Mouse (Mus musculus) cerebellum, adult 11 months (tissue): ENCODE measurements around the gene Cysrt1.
A peak's percentile ranks its signal among the peaks of the same experiment; 100 is the strongest.
"Not testable (repeated sequence)": the region's sequence is repeated elsewhere in the genome, so short reads cannot be mapped to it uniquely, and the experiment has no call there.

ENCODE experiments used
- DNase-seq: peaks from one replicate; pipeline ENCODE4 v3.0.0; 2022

Gene Cysrt1

DNA sequence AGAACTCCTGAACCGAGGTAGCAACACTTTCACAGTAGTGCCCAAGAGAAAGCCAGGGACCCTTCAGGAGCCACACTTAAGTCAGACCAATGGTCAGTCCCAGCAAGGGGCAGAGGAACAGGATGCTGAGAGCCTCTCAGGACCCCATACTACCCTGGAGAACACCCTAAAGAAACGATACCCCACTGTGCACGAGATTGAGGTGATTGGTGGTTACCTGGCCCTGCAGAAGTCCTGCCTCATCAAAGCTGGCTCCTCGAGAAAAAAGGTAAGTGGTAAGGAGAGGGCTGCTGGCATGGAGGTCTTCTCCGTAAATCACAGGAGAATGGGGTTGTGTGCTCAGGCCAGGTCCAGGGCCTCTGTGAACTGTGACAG lies 22.0 kb upstream of the Cysrt1 start:
- peak; percentile 45 for DNase-seq

DNA sequence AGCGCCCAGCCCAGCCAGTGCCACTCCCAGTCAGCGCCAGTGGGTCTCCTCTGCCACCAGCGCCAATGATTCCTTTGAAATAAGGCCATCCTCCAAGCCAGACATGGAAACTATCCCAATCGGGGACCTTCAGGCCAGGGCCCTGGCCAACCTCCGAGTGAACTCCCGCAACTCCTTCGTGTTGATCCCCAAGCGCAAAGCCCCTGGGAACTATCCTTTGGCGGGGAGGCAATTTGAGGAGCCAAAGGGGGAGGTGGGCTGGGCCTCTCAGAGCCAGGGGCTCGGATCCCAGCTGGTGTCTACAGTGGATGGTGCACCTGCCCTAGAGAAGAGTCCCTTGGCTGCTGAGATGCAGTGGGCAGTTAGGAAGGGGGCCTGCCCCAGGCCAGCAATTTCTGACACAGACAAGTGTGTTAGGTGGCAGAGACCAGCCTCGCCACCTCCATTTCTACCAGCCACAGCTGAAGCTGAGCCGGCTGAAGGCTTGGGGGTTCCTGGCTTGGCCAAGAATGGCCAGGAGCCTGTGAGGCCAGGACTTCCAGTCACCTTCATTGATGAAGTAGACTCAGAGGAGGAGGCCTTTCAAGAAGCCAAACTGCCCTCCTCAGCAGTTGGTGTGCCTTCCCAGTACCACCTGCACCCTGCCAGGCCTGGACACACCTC lies 21.5 kb upstream of the Cysrt1 start:
- DNase-seq: peak; percentile 44

DNA sequence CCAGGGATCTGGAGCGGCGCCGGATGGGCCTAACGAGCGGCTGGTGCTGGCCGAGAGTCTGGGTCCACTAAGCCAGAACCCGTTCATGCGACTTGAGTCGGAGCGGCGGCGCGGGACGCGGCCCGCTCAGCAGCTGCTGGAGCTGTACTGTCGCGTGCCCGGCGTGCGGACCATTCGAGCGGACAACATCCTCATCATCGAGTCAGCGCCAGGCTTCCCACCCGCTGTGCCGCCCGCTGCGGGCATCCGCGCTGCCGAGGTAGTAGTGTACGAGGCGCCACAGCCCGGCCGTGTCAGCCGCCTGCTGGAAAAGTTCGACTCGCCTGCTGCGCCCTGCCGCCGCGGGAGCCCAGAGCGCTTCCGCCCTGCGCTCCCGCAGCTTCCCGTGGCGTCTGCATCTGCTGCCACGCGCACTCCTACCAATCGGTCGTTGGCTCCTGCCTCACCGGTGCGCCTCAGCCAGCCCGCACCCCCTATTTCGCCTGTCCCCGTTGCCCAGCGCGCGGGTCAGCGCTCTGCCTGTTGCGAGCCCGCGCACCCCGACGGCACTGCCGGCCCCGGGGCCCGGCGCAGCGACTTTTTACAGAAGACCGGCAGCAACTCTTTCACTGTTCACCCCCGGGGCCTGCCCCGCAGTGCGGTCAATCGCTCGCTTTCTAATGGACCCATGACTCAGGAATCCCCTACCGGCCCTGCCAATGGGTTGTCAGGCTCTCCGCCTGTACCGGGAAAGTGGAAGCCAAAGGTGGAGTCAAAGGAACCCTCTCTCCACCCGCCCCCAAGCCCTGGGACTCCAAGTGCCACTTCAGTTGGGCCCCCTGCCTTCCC lies 20.8 kb upstream of the Cysrt1 start:
- peak; percentile 81 for DNase-seq

DNA sequence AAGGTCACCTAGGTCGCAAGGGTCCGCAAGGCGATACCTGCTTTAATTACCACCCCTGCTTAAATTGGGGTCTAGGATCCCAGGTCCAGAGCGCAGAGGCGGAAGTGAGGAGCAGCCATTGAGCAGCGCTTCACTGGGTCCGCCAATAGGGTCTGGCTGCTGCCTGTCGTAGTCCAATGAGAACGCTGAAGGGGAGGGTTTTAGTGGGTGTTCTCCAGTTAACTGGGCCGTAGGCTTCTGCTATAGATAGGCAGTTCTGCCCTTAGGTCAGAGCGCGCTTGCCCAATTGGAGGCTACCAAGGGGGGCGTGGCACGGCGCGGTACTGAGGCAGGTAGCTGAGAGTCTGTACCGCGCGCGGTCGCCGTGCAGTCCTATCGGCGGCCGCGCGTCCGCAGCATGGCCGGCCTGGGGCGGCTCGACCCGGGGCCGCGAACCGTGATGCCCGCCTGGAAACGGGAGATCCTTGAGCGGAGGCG lies 20.1 kb upstream of the Cysrt1 start, which contains the start of gene Tprn:
TSS of gene Tprn (plus strand) at position 328 of the 477 bp plus-strand sequence.
- peak; percentile 95 for DNase-seq

DNA sequence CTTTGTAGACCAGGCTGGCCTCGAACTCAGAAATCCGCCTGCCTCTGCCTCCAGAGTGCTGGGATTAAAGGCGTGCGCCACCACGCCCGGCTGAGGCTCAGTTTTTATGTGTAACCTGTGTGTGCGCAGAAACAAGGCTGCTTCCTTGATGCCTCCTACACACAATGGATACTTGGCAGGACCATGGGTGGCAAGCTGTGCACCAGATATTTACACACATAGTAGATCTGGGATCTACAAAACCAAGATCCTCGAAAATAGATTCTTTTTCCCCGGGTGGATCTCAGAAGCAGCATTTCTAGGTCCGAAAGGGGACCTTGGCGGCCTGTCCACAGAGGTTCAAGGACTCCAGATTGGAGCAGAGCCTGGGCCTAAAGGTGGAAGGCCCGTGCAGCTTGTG lies 19.6 kb upstream of the Cysrt1 start:
- DNase-seq: no peak

DNA sequence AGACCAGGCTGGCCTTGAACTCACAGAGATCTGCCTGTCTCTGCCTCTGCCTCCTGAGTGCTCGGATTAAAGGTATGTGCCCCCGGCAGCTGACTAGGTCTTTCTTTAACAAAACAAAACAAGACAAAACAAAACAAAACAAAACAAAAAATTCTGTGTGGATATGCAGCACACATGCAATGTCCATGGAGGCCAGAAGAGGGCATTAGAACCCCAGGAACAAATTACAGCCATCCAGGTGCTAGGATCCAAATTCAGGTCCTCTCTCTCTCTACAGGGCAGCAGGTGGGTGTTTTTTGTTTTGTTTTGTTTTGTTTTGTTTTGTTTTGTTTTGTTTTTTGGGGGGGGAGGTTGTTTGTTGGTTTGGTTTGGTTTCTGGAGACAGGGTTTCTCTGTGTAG lies 16.6 kb upstream of the Cysrt1 start:
- no peak for DNase-seq

DNA sequence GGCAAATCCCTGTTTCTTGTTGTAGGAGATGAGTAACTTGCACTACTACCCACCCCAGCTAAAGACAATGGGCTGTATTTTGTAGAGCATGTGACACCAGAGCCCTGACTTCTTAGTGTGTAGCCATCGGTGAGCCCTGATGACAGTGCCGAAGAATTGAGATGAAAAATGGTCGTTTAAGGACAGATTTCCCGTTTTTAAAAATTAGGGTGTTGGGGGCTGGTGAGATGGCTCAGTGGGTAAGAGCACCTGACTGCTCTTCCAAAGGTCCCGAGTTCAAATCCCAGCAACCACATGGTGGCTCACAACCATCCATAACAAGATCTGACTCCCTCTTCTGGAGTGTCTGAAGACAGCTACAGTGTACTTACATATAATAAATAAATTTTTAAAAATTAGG lies 15.0 kb upstream of the Cysrt1 start:
- DNase-seq: not testable (repeated sequence)

DNA sequence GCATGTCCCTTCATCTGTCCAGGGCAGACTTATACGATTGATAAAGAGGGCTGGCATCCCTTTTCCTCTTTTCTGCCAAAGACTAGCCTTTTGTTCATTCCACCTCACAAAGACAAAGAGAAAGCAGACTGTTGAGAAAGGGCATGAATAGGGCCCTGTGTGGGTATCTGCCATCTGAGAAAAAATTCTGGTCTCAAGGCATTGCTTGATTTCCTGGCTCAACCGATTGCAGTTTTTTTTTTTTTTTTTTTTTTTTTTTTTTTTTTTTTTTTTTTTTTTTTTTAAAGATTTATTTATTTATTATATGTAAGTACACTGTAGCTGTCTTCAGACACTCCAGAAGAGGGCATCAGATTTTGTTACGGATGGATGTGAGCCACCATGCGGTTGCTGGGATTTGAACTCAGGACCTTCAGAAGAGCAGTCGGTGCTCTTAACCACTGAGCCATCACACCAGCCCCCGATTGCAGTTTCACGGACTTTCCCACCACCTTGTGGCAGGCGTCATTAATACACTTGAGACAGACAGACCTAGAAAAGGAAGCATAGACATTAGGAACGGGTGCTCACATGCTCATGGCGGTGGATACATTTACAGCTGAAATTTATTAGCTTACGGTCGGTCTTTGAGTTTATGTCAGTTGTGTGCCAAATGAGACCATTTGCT lies 14.3 kb upstream of the Cysrt1 start:
- not testable (repeated sequence) for DNase-seq

DNA sequence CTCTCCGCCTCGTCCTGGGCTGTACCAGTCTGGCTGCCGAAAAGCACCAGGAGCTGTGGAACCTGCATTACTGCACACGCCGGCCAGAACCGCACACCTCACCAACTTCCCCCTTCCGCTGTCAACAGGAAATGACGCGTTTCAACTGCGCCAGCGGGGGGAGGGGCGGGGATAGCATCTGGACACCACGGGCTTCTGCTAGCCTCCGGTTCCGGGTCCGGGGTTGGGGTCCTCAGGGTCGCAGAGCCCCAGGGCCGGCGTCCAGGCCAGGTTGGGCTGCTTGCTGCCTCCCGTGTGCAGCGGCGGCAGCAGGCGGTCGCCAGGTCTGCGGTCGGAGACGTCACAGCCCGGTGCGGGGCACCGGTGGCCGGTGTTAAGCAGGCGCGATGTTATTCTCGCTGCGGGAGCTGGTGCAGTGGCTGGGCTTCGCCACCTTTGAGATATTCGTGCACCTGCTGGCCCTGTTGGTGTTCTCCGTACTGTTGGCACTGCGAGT lies 13.1 kb upstream of the Cysrt1 start, which contains the start of gene Tmem203:
TSS of gene Tmem203 (plus strand) at position 156 of the 496 bp plus-strand sequence.
- DNase-seq: peak; percentile 77

DNA sequence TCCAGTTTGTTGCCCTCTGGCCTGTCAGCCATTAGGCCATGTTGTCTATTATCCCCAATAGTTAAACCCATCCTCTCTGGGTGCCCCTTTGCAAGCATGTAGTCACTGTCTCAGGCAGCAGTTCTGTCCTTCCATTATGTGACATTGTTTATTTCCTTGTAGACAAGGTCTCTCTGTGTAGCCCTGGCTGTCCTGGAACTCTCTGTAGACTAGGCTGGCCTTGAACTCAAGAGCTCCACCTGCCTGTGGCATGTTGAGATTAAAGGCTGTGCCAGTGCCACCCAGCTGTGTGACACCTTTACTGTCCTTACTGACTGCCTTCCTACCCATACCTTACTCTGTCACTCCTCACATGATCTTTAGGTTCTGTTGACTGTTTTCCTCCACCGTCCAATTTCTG lies 10.1 kb upstream of the Cysrt1 start:
- no peak for DNase-seq

DNA sequence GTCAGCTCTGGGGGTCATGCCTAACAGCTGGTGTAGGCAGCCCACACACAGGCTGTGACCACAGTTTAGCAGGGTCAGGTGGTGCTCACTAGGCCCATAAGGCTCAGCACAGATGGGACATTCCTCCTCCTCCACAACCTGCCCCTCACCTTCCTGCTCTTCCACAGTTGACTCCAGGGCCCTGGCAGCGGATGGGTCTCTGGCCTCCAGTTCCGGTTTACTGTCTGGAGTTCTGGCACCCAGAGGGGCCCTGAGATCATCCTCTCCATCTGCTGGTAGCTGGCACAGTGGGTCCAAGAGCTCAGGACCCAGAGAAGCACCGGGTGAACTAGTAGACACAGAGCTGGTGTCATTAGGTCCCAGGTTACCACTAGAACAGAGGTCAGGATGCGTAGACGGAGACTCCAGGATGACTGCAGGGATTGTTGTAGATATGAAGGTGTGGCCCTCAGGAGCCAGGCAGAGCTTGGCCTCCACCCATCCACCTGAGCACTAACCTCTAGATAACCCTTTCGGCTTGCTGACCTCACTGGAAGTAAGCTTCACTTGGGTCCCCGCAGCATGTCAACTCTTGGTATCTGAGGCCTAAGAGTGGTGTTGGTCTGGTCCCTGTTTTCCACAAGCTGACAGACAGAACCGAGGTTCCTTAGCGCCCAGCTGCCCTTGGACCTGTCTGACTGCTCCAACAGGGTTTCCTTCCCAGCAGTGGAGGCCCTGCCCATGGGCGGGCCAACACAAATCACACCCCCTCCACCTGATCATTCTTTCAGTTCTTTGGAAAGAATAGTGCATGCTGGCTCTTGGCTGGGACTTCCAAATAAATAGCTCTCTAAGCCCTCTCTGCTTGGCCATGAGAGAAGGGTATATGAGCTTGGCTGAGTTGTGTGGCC lies 4.2 kb upstream of the Cysrt1 start, which contains the start of gene AL732309.1:
TSS of gene AL732309.1 (minus strand) at position 681 of the 890 bp plus-strand sequence.
- DNase-seq: no peak

DNA sequence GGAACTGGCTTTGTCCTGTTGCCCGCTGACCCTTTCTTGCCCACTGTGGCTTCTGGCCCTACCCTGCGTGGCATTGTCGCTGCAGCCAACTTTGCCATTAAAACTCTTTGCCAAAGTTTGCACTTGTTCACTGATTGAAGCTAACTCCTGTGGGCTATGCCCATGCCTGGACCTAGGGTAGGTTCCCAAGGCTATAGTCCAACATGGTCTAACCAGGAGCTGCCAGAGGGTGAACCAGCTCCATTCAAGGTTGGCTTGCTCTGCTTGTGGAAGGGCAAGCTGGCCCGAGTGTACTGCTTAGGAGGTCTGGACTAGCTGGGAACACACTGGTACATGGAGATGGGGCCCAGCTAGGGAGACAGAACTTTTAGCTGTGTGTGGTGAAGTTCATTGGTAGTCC lies 1.9 kb upstream of the Cysrt1 start:
- no peak for DNase-seq

DNA sequence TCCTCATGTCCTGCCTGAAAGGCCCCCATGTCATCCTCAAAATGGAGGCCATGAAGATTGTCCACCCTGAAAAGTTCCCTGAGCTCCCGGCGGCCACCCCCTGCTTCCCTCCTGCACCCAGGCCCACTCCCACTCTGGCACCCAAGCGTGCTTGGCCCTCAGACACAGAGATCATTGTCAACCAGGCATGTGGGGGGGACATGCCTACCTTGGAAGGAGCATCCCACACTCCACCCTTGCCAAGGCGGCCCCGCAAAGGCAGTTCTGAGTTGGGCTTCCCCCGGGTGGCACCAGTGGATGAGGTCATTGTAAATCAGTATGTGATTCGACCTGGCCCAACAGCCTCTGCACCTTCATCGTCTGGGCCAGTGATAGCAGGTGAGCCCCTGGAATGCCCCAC lies 1.1 kb upstream of the Cysrt1 start:
- DNase-seq: no peak

DNA sequence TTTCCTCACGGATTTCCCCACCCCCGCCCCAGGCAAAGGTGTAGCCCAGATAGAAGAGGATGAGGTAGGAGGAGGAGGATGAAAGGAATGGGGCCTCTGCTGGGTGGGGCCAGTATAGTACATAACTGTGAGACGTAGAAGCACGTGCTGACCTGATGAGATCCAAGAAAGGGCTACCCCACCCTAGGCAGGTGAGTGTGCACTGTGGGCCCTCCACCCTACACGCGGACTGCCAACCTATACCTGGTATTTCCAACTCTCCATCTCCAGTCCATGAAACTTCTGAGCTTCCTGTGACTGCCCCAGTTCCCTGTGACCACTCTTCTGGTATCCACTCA lies 845 bp downstream of the Cysrt1 start:
- no peak for DNase-seq

DNA sequence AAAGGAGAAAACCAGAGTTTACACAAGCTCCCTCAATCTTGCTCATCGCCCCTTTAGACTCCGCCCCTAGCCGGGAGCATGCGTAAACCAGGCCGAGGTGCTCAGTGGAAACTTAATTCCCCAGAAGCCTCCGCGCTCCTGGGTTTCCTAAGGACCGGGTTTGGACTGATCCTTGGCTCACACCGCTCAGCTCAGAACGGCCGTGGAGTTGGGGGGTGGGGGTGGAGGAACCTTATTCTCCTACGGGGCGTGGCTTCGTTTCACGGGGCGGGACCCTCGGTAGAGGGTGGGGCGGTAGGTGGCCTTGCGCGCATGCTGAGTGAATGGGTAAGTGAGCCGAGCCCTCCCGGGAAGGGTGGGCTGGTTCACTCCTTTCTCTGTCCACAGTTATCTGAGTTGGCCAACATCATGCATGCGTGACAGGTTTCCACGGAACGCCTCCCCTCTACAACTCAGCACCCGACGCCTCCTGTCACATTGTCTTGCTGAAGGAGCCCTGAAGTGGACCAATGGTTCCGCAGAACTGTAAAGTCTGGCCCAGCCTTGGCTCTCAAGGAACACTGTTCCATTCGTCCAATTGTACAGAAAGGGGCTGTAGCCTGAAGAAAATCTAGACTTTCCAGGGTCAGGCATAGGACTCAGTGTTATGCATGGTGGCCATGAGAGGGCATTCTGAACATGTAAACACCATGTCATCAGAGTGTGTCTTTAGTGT lies 1.4 kb downstream of the Cysrt1 start:
- peak; percentile 65 for DNase-seq

DNA sequence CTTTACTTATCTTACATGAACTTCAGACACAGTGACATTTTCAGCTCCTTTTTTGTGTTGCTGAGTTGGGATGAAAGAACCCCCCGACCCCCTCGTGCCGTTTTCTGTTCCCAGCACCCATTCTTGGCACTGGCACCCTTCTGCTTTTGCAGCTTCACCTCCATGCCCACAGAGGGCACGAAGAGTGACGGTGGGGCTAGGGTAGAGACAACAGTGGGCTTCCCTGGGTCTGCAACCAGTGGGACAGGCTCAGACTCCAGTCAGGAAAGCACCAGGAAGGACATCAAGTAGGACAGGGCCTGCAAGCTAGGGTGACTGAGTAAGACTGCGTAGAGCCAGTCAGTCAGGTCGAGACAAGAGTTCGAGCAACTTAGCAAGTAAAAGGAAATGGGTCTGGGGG lies 1.9 kb downstream of the Cysrt1 start:
- no peak for DNase-seq

DNA sequence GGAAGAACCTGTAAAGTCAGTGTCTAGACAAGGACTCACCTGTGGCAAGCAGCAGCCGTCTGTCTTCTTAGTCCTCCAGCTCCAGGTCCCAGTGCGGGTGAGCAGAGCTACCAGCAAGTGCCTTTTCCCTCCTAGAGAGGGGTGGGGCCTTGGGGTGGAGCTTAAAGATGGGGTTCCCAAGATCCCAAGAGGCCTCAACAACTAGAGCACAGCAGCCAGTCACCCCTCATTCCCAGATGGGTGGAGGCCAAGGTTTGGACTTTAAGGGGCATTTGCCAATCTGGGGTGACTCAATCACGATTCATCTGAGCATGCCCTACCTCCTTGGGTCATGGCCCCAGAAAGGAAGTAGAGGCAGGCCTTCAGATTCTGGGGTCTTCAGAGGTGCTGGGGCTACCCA lies 2.5 kb downstream of the Cysrt1 start:
- DNase-seq: no peak

DNA sequence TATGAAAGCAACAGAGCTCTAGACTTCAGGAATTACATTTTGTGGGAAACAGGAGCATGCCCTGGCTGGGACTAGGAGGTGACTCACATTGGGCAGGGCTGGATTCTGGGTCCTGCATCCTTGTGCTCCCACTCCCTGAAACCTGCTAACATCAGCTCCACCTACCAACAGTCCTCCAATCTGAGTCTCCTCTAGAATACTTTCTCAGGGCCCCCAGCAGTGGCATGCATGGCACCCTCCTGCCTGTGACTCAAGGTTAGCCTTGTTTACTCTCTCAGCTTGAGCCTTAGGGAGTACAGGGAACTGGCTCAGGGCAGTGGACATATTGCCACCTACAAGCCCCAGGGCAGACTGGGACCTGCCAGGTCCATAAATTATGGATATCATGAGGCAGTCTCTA lies 4.1 kb downstream of the Cysrt1 start:
- no peak for DNase-seq

DNA sequence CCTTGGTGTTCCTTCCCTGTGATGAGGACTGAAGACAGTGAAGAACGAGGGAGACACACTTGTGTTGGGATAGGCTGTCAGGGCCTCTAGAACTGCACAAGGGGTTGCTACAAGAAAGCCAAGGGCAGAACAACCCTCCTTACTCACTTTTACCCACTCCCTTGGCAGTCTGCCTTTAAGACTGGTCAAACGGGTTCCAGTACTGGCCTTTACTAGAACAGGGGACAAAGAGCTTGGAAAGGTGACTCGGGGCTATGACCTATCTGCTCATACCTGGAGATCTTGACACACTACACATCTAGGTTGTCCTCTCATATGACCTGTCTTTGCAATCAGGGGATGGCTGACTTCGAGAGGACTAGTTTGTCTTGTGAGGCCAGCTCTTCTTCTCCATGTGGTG lies 4.7 kb downstream of the Cysrt1 start:
- DNase-seq: no peak

DNA sequence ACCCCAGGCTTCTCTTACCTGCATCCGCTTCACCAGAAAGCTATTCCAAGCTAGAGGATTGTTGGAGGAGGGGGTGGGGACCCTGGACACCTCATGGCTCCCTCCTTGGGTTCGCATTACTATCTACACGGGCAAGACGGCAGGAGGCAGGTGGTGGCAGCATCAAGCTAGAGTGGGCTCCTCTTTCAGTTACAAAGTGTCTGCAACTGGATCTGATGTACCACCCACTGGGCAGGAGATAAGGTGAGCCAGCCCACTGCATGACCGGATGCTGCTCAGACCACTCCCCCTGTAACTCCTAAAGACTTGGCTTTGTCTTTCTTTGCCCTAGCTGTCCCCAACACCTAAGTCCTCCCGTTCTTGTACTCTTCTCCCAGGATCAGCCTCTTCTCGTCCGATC lies 5.6 kb downstream of the Cysrt1 start, which contains the start of gene Rnf224:
TSS of gene Rnf224 (minus strand) at position 174 of the 400 bp plus-strand sequence.
- no peak for DNase-seq

DNA sequence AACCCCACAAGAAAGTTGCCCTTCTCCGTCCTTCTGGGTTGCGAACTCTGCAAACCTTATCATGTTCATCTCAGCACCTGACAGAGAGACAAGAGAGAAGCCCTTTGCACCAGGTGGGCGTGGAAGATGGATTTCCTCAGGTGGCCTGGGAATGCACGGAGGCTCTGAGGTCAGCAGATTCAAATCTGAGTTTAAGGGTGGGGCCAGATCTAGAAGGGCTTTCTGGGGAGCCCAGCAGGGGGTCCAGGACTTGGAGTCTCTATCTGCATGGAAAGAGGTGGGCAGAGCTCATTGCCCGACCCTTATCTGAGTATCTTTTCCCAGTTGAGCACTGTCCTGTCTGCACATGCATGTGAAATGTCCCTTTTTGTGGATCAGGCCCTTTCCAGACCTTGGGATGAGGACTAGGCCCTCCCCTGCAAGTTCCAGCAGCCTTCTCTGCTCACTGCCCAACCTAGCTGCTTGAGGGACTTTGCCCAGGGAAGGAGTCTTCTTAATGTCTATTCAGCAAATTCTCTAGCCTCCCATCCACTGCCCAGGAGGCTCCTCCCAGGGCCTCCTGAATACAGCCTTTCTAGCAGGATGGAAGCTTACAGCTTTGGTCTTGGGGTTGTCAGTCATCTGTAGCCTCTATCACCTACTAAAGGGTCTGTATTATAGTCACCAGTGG lies 7.6 kb downstream of the Cysrt1 start:
- DNase-seq: no peak
